Mouse (Mus musculus) layer of hippocampus, adult 6 months (tissue): ENCODE measurements around the gene Metap2. TPM values are rescaled to one million over a fixed set of nuclear protein-coding genes. Genes with fewer than 3 reads are reported as not detected.

ENCODE experiments used
- long read RNA-seq, 2 experiments: library from polyadenylated mRNA; unstranded; transcript quantifications; one replicate each; pipeline ENCODE4 v2.0.0; 2019 to 2020
- polyA plus RNA-seq: library from polyadenylated mRNA; unstranded; fragments of <200 nt; fragmentation: Nextera tagmentation; gene quantifications from 2 replicates; pipeline ENCODE4 v1.2.3, GENCODE M21; 2021

Gene Metap2
- 226 and 228 TPM in 2 replicates for polyA plus RNA-seq
- long read RNA-seq, experiment 1, full-length matches to known transcripts = 114 of 162 reads
- long read RNA-seq, experiment 1, partial matches to known transcripts = 35 of 162 reads
- long read RNA-seq, experiment 1, other reads (novel, unspliced or antisense) = 13 of 162 reads
- long read RNA-seq, experiment 2, full-length matches to known transcripts = 535 of 611 reads
- long read RNA-seq, experiment 2, partial matches to known transcripts = 9 of 611 reads
- long read RNA-seq, experiment 2, other reads (novel, unspliced or antisense) = 67 of 611 reads

GRCm38 (mm10) chr10:93897043-93897646 is at the start of gene Metap2:
Metap2 (minus strand) TSS chr10:93897093.

GRCm38 (mm10) chr10:93830931-93831729 is 65.8 kb downstream of the Metap2 start, which contains the start of gene Usp44:
Usp44 (plus strand) TSS chr10:93831555.

Other genes with a start within 250 kb of the Metap2 start
- gene Usp44, start 65.5 kb downstream of the Metap2 start, polyA plus RNA-seq = not detected in 2 replicates
- gene Vezt, start 138.7 kb upstream of the Metap2 start, polyA plus RNA-seq = 23.1 and 25.8 TPM in 2 replicates
- gene Fgd6, start 138.9 kb upstream of the Metap2 start, polyA plus RNA-seq = 2.1 and 2.8 TPM in 2 replicates